Mouse (Mus musculus): ENCODE data around the gene Pip4k2c.

The Pip4k2c gene

GRCm38 (mm10) chr10:127211414-127211854 lies at the start of gene Pip4k2c:
Gene Pip4k2c (minus strand): TSS chr10:127211585.
- ATAC-seq (ENCODE audit: insufficient number of reproducible peaks, low FRiP score, low TSS enrichment), result peak; percentile 85

DNA sequence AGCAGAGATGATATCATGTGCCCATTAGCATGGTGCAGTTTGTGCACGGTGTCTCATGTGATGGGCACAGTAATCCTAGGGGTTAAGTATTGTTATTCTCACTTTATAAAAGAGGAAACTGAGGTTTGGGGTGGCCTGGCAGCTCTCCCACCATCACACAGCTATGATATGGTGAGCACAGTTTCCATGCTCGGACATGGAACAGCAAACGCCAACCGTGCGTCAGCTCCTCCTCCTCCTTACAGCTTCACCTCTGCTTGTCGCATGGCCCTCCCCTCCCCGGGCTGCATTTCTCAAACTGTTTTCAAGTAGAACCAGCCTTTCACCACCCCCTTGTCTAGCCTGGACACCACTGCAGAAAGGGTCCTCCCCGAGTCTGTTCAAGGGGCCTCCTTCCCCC lies 47.1 kb upstream of the Pip4k2c start:
- ATAC-seq (ENCODE audit: insufficient number of reproducible peaks, low FRiP score, low TSS enrichment), result no peak

- no peak for ATAC-seq (ENCODE audit: insufficient number of reproducible peaks, low FRiP score, low TSS enrichment)
Measured at GRCm38 (mm10) chr10:127257790-127258189, 46.4 kb upstream of the Pip4k2c start.

- no peak for ATAC-seq (ENCODE audit: insufficient number of reproducible peaks, low FRiP score, low TSS enrichment)
Measured at GRCm38 (mm10) chr10:127255625-127256345, 44.4 kb upstream of the Pip4k2c start.

DNA sequence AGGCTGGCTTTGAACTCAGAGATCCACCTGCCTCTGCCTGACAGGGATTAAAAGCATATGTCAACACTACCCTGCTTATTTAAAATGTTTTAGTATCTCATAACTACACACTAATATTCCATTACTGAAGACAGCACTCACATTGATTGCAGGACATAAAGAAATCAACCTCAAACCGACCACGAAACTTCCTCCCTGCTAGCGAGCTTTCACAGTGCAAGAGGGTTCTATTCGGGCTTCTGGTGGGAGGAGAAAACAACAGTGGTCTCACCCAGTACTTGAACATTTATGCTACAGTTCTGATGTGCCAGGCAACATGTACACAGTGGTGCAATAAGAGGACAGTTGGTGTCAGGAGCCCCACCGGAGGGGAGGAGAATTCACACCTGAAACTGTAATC lies 39.4 kb upstream of the Pip4k2c start:
- ATAC-seq (ENCODE audit: insufficient number of reproducible peaks, low FRiP score, low TSS enrichment), result no peak

DNA sequence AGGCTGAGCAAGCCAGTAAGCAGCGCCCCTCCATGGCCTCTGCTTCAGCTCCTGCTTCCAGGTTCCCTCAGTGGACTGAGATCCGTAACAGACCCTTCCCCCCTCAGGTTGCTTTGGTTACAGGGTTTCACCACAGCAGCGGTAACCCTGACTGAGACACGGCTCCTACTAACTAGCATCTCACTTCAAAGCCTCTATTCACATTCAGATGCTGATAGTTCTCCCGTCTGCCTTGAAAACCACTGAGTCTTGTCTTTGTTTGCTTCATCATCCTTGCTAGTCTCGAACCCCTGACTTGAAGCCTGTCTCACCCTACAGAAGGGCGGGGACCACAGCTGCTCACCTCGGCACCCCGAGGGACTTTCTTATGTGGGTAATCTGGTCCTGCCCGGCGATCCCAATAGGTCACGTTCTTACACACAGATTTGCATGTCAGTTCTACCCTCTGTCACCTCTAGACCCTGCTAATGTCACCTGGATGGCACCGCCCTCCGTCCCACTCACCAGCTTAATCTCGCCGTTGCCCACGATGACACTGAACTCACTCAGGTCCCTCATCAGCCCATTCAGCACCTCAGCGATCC lies 26.9 kb upstream of the Pip4k2c start:
- no peak for ATAC-seq (ENCODE audit: insufficient number of reproducible peaks, low FRiP score, low TSS enrichment)

DNA sequence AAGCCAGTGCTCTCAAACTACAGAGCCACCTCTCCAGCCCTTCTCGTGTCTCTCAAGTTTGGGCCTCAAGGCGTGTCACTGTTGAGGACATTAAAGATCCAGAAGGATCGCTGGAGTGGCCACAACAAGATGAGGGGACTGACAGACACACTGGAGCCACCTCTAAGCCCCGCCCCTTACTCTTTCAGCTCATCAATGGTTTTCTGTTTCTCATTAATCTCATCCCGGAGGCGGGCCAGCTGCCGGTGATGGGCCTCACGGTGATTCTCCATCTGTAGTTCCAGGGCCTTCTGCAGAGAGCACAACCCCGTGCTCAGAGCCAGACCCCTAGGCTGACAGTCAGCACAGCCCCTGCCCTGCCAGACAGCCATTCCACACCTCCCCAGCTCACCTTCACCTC lies 25.2 kb upstream of the Pip4k2c start:
- ATAC-seq (ENCODE audit: insufficient number of reproducible peaks, low FRiP score, low TSS enrichment), result no peak

DNA sequence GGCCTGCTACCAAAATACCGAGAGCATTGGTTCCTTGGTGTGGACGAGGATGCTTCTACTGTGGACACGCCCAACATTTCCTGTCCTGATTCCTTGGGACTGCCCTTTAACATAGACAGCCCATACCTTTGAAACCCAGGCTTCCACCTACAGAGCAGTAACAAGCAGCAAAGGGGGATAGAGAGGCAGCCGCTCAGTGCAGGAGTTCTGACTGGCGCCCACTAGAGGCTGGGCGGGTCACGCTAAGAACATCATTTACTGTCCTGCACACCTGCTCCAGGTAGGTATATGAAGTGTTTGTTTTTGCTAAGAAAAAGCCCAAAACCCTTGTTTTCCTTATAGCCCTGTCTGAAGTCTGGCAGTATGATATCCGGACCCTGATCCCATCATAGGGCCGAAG lies 21.8 kb upstream of the Pip4k2c start:
- no peak for ATAC-seq (ENCODE audit: insufficient number of reproducible peaks, low FRiP score, low TSS enrichment)

GRCm38 (mm10) chr10:127231741-127232140 lies 20.4 kb upstream of the Pip4k2c start:
- ATAC-seq (ENCODE audit: insufficient number of reproducible peaks, low FRiP score, low TSS enrichment), result peak; percentile 49; the same call in 1 of the 2 replicates

GRCm38 (mm10) chr10:127230693-127231092 lies 19.3 kb upstream of the Pip4k2c start:
- ATAC-seq (ENCODE audit: insufficient number of reproducible peaks, low FRiP score, low TSS enrichment), result no peak

GRCm38 (mm10) chr10:127228897-127229296 lies 17.5 kb upstream of the Pip4k2c start:
- peak; percentile 56; the same call in 1 of the 2 replicates for ATAC-seq (ENCODE audit: insufficient number of reproducible peaks, low FRiP score, low TSS enrichment)

DNA sequence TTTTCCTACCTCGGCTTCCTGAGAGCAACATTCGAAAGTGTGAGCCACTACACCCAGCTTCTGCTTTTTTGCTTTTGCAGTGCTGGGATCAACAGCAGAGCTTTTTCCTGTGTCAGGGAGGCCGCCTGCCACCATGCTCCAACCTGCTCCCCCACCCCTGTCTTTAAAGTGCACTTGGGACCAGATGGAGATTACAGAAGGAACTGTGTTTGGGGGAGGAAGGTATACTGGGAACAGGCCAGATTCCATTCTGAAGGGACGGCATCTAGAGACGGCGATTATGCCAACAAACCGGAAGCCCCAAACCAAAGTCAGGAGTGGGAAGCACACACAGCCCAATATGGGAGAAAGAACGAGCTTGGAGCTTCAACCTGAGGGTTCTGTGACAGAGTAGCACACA lies 15.8 kb upstream of the Pip4k2c start:
- no peak for ATAC-seq (ENCODE audit: insufficient number of reproducible peaks, low FRiP score, low TSS enrichment)

GRCm38 (mm10) chr10:127226318-127226895 lies 15.0 kb upstream of the Pip4k2c start:
- ATAC-seq (ENCODE audit: insufficient number of reproducible peaks, low FRiP score, low TSS enrichment), result no peak

DNA sequence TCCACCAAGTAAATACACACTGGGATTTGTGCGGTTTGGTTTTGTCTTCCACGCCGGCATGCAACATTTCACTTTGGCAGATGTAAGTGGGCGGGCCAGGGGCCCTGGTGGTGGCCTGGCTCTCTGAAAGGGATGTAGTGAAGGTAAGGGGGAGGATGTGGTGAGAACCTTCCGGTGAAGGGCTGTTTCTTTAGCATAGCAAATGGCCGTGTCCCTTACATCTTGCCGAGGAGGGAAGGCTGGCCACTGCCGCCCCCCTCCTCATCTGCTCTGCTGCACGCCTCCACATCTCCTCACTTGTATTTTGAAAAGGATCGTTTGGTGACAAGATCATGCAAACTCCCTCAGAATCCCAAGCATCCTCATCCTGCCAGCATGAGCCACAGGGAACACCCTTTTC lies 14.3 kb upstream of the Pip4k2c start:
- ATAC-seq (ENCODE audit: insufficient number of reproducible peaks, low FRiP score, low TSS enrichment), result no peak

DNA sequence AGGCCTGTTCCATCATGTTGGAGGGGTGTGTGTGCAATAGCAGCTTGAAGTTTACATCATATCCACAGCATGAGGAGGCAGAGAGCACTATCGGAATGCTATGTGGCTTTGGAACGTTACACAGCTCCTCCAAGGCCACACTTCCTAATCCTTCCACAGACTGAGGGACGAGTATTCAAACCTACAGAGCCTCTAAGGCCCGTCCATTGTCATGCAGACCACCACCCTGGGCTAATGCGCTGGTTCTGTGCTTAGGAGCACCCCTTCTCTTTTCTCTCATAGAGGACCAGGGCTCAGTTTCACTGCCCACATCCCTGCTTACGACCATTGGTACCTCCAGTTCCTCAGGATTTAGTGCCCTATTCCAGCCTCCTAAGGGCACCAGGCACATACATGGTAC lies 13.8 kb upstream of the Pip4k2c start:
- no peak for ATAC-seq (ENCODE audit: insufficient number of reproducible peaks, low FRiP score, low TSS enrichment)

- ATAC-seq (ENCODE audit: insufficient number of reproducible peaks, low FRiP score, low TSS enrichment), result no peak
Measured at GRCm38 (mm10) chr10:127218339-127218738, 7.0 kb upstream of the Pip4k2c start.

- ATAC-seq (ENCODE audit: insufficient number of reproducible peaks, low FRiP score, low TSS enrichment), result no peak
Measured at GRCm38 (mm10) chr10:127217177-127217576, 5.8 kb upstream of the Pip4k2c start.

DNA sequence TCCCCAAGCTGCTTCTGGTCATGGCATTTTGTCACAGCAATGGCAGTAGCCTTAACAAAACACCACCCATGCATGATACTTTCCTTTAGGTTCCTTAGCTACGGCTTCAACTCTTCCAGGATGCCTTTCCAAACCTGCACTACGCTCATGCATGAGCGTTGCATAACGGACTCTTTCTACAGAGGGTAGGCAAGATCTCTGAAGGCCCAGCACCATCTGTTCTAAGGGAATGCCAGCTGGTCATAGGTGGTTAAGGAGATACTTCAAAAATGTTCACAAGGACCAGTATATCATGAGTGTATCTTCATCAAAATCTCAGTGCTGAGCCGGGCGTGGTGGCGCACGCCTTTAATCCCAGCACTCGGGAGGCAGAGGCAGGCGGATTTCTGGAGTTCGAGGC lies 5.1 kb upstream of the Pip4k2c start:
- no peak for ATAC-seq (ENCODE audit: insufficient number of reproducible peaks, low FRiP score, low TSS enrichment)

DNA sequence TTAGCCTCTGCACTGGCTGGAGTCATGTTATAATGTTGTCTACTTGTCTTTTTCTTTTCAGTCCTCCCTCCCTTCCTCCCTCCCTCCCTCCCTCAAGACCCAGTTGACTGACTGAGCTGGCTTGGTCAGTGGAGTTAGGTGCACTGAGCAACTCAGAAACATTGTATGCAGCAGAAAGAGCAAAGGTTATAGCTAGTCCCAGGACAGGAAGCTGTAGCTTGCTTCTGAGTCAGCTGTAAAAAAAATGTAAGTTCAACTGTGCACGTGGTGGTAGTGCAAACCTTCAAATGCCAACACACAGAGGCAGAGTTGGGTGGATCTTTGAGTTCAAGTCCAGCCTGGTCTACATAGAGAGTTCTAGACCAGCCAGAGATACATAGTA lies 3.0 kb upstream of the Pip4k2c start:
- no peak for ATAC-seq (ENCODE audit: insufficient number of reproducible peaks, low FRiP score, low TSS enrichment)

GRCm38 (mm10) chr10:127213704-127214421 lies 2.5 kb upstream of the Pip4k2c start:
- ATAC-seq (ENCODE audit: insufficient number of reproducible peaks, low FRiP score, low TSS enrichment), result no peak

- ATAC-seq (ENCODE audit: insufficient number of reproducible peaks, low FRiP score, low TSS enrichment), result no peak
Measured at GRCm38 (mm10) chr10:127213272-127213671, 1.9 kb upstream of the Pip4k2c start.
